Mouse (Mus musculus): Measurements from ENCODE around the gene Ncor1. TPM values are rescaled to one million over a fixed set of nuclear protein-coding genes. Genes with fewer than 3 reads are reported as not detected.

Ncor1 gene
- polyA plus RNA-seq, 1 experiment, result 327 TPM

DNA sequence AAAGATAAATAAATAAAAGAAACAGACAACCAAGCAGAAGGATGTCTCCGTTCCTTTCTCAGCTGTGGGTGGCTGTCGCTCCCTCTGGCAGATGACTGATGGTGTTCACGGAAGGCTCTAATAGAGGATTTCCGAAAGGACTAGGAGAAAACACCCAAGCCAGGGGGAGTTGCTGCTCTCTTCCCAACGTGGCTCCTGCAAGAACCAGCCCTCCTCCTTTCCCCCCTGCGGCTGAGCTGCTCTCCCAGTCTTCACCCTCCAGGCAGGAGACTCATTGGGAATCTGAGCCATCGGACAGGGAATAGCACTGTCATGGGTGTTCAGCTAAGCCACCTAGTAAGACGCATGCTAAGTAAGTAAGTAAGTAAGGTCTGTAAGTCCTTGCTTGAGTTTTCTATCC lies 181.3 kb downstream of the Ncor1 start:
- no peak overlapping the region for H3K4me3 ChIP-seq (ENCODE audit: low read depth, low read length)
- no peak overlapping the region for H3K9ac ChIP-seq (ENCODE audit: low read depth, poor library complexity, severe bottlenecking)
- no peaks in the 10 kb centered on the region for H3K27me3 ChIP-seq (ENCODE audit: control insufficient read depth, insufficient read depth, low read length, poor library complexity, severe bottlenecking)
- H3K27ac ChIP-seq (ENCODE audit: insufficient read depth, low read length), result no peak overlapping the region
- H3K4me1 ChIP-seq (ENCODE audit: control insufficient read depth, insufficient read depth, low read length), result no peaks in the 10 kb centered on the region
- TF ChIP-seq EP300 (IDR thresholded peaks at IDR 0.05; ENCODE audit: insufficient read depth, low read depth, low read length) (no peak), POLR2A (IDR thresholded peaks at IDR 0.05; ENCODE audit: insufficient read depth, low read length) (no peak), CTCF (IDR thresholded peaks at IDR 0.05; ENCODE audit: low read depth, low read length) (no peak)
- no peaks in the 10 kb centered on the region for H3K36me3 ChIP-seq (ENCODE audit: control insufficient read depth, insufficient read depth, low read length, poor library complexity, severe bottlenecking)
- no peaks in the 10 kb centered on the region for H3K9me3 ChIP-seq (replicated peaks; ENCODE audit: control insufficient read depth, insufficient read depth, low read length, poor library complexity, severe bottlenecking)

DNA sequence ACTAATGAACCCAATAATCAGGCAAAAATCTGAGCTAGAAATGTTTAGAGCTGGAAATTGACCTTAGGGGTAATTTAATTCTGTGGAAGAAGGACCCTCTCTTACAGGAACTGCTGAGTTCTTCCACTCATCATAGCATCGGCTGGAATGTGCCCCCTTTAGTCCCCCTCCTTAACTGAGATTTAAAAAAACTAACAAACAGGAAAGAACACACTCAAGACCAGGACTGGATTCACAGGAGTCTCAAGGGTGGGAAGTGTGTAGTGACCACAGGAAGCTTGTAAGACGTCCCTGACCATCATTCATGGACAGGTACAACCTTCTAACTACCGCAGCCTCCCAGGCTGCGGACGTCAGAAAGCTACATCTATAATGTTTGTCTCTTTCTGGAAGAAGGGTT lies 187.5 kb downstream of the Ncor1 start:
- no peak overlapping the region for H3K9ac ChIP-seq (ENCODE audit: low read depth, poor library complexity, severe bottlenecking)
- no peak overlapping the region for H3K4me3 ChIP-seq (ENCODE audit: low read depth, low read length)
- no peaks in the 10 kb centered on the region for H3K9me3 ChIP-seq (replicated peaks; ENCODE audit: control insufficient read depth, insufficient read depth, low read length, poor library complexity, severe bottlenecking)
- no peaks in the 10 kb centered on the region for H3K27me3 ChIP-seq (ENCODE audit: control insufficient read depth, insufficient read depth, low read length, poor library complexity, severe bottlenecking)
- H3K27ac ChIP-seq (ENCODE audit: insufficient read depth, low read length), result no peak overlapping the region
- TF ChIP-seq POLR2A (IDR thresholded peaks at IDR 0.05; ENCODE audit: insufficient read depth, low read length) (no peak), EP300 (IDR thresholded peaks at IDR 0.05; ENCODE audit: insufficient read depth, low read depth, low read length) (no peak), CTCF (IDR thresholded peaks at IDR 0.05; ENCODE audit: low read depth, low read length) (no peak)
- H3K36me3 ChIP-seq (ENCODE audit: control insufficient read depth, insufficient read depth, low read length, poor library complexity, severe bottlenecking), result no peaks in the 10 kb centered on the region
- no peaks in the 10 kb centered on the region for H3K4me1 ChIP-seq (ENCODE audit: control insufficient read depth, insufficient read depth, low read length)

DNA sequence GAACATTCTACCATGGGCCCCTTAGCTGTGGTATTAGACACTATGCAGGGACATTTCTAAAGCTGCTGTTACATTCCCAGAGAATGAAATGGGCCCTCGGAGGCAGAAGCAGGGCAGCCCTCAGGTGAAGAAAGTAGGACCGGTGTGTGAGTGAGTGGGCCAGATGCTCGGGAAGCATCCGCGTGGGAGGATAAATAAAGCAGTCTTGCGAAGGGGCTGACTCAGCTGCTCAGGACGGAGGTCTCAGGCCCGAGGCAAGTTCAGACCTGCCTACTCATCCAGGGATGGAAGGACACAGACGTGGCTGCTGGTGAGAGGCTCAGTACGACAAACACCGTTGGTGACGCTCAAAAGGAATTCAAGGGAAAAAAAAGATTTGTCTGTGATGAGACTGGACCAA lies 189.2 kb downstream of the Ncor1 start:
- TF ChIP-seq EP300 (IDR thresholded peaks at IDR 0.05; ENCODE audit: insufficient read depth, low read depth, low read length) (no peak), POLR2A (IDR thresholded peaks at IDR 0.05; ENCODE audit: insufficient read depth, low read length) (no peak), CTCF (IDR thresholded peaks at IDR 0.05; ENCODE audit: low read depth, low read length) (no peak)
- Histone ChIP-seq H3K9me3 (replicated peaks; ENCODE audit: control insufficient read depth, insufficient read depth, low read length, poor library complexity, severe bottlenecking) (no peaks in the 10 kb centered on the region), H3K36me3 (ENCODE audit: control insufficient read depth, insufficient read depth, low read length, poor library complexity, severe bottlenecking) (no peaks in the 10 kb centered on the region), H3K4me3 (ENCODE audit: low read depth, low read length) (no peak overlapping the region), H3K4me1 (ENCODE audit: control insufficient read depth, insufficient read depth, low read length) (no peaks in the 10 kb centered on the region), H3K27me3 (ENCODE audit: control insufficient read depth, insufficient read depth, low read length, poor library complexity, severe bottlenecking) (no peaks in the 10 kb centered on the region), H3K9ac (ENCODE audit: low read depth, poor library complexity, severe bottlenecking) (no peak overlapping the region), H3K27ac (ENCODE audit: insufficient read depth, low read length) (no peak overlapping the region)

DNA sequence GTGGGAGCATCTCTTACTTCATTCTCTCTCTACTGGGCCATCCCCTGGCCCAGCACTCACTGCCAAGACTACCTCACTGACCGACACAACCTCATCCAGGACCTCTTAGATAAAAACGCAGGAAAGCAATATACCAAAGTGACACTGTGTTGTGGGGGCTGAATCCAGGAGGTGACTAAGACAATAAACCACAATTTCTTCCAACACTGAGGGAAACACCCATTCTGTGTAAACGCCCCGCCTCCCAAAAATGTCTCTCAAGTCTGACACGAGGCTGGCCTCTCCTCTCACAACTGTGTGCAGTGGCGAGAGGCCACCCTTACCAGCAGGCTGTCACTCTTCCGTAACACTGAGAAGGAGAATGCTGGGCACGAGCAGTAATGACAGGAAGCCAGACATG lies 190.0 kb downstream of the Ncor1 start:
- no peak overlapping the region for H3K27ac ChIP-seq (ENCODE audit: insufficient read depth, low read length)
- H3K4me1 ChIP-seq (ENCODE audit: control insufficient read depth, insufficient read depth, low read length), result no peaks in the 10 kb centered on the region
- H3K27me3 ChIP-seq (ENCODE audit: control insufficient read depth, insufficient read depth, low read length, poor library complexity, severe bottlenecking), result no peaks in the 10 kb centered on the region
- no peak overlapping the region for H3K9ac ChIP-seq (ENCODE audit: low read depth, poor library complexity, severe bottlenecking)
- H3K36me3 ChIP-seq (ENCODE audit: control insufficient read depth, insufficient read depth, low read length, poor library complexity, severe bottlenecking), result no peaks in the 10 kb centered on the region
- TF ChIP-seq CTCF (IDR thresholded peaks at IDR 0.05; ENCODE audit: low read depth, low read length), result no peak
- TF ChIP-seq EP300 (IDR thresholded peaks at IDR 0.05; ENCODE audit: insufficient read depth, low read depth, low read length), result no peak
- no peak for TF ChIP-seq POLR2A (IDR thresholded peaks at IDR 0.05; ENCODE audit: insufficient read depth, low read length)
- no peak overlapping the region for H3K4me3 ChIP-seq (ENCODE audit: low read depth, low read length)
- no peaks in the 10 kb centered on the region for H3K9me3 ChIP-seq (replicated peaks; ENCODE audit: control insufficient read depth, insufficient read depth, low read length, poor library complexity, severe bottlenecking)

DNA sequence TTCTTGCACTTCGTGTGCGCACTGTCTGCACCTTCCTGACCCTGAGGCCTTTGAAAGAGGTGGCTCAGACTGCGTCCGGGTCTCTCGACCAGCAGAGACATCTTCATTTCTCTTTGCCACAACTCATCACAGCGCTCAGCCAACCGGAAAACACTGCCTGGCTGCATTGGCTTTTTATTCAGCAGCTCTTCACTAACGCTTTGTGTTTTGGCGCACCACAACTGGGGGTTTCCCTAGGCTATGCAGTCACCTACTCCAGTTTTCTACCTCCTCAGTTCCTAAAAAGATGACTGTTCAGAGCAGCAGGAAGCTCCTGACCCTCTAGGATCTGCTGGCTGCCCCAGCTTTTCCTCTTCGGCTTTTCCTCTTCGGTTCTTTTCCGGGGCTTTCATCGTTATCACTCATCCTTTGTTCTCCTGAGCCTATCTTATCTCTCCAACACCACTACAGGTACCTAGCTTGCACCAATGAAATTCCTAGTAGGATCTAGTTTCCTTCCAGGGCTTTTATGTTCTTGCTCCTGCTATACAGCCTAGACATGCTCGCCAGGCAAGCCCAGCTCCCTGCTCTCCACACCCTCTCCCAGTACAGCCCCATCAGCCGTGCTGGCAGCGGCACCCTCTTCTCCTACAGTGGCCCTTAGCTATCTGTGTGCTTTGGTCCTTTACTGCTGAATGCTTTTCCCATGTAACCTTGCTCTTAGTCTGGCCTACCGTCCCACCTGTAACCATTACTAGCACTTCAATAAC lies 191.7 kb downstream of the Ncor1 start:
- Histone ChIP-seq H3K9me3 (replicated peaks; ENCODE audit: control insufficient read depth, insufficient read depth, low read length, poor library complexity, severe bottlenecking) (no peaks in the 10 kb centered on the region), H3K9ac (ENCODE audit: low read depth, poor library complexity, severe bottlenecking) (no peak overlapping the region), H3K36me3 (ENCODE audit: control insufficient read depth, insufficient read depth, low read length, poor library complexity, severe bottlenecking) (no peaks in the 10 kb centered on the region), H3K4me1 (ENCODE audit: control insufficient read depth, insufficient read depth, low read length) (no peaks in the 10 kb centered on the region), H3K27me3 (ENCODE audit: control insufficient read depth, insufficient read depth, low read length, poor library complexity, severe bottlenecking) (no peaks in the 10 kb centered on the region), H3K4me3 (ENCODE audit: low read depth, low read length) (no peak overlapping the region), H3K27ac (ENCODE audit: insufficient read depth, low read length) (no peak overlapping the region)
- TF ChIP-seq EP300 (IDR thresholded peaks at IDR 0.05; ENCODE audit: insufficient read depth, low read depth, low read length) (no peak), POLR2A (IDR thresholded peaks at IDR 0.05; ENCODE audit: insufficient read depth, low read length) (no peak), CTCF (IDR thresholded peaks at IDR 0.05; ENCODE audit: low read depth, low read length) (no peak)

Other genes with a start within 250 kb of the Ncor1 start
- gene Adora2b, start 209.6 kb downstream of the Ncor1 start, polyA plus RNA-seq (2011; ENCODE audit: insufficient read depth, insufficient read length, low read depth, missing spikeins), result 0.43 and 0.84 TPM in 2 replicates
- 20.2 and 22.1 TPM in 2 replicates for gene Zswim7, start 177.2 kb downstream of the Ncor1 start, polyA plus RNA-seq (2011; ENCODE audit: insufficient read depth, insufficient read length, low read depth, missing spikeins)
- gene Ttc19, start 177.1 kb downstream of the Ncor1 start, polyA plus RNA-seq (2011; ENCODE audit: insufficient read depth, insufficient read length, low read depth, missing spikeins), result 29.6 and 32.3 TPM in 2 replicates
- 12.7 and 14.1 TPM in 2 replicates for gene Pigl, start 81 bp downstream of the Ncor1 start, polyA plus RNA-seq (2011; ENCODE audit: insufficient read depth, insufficient read length, low read depth, missing spikeins)
- 66.9 and 77.3 TPM in 2 replicates for gene Cenpv, start 80.7 kb upstream of the Ncor1 start, polyA plus RNA-seq (2011; ENCODE audit: insufficient read depth, insufficient read length, low read depth, missing spikeins)
- gene Ubb, start 92.6 kb upstream of the Ncor1 start, polyA plus RNA-seq (2011; ENCODE audit: insufficient read depth, insufficient read length, low read depth, missing spikeins), result 626 and 640 TPM in 2 replicates
- gene Trpv2, start 115.9 kb upstream of the Ncor1 start, polyA plus RNA-seq (2011; ENCODE audit: insufficient read depth, insufficient read length, low read depth, missing spikeins), result 1.5 and 1.9 TPM in 2 replicates
- gene Lrrc75a, start 190.0 kb upstream of the Ncor1 start, polyA plus RNA-seq (2011; ENCODE audit: insufficient read depth, insufficient read length, low read depth, missing spikeins), result 4.6 and 6.4 TPM in 2 replicates
- 12.6 and 19.3 TPM in 2 replicates for gene Mmgt2, start 190.1 kb upstream of the Ncor1 start, polyA plus RNA-seq (2011; ENCODE audit: insufficient read depth, insufficient read length, low read depth, missing spikeins)